Mouse (Mus musculus) kidney, postnatal 0 days (tissue): ENCODE data around the gene Mrrf. TPM values are rescaled to one million over a fixed set of nuclear protein-coding genes. Genes with fewer than 3 reads are reported as not detected.
"Not testable (repeated sequence)": the region's sequence is repeated elsewhere in the genome, so short reads cannot be mapped to it uniquely, and the experiment has no call there.

Experiments
- ATAC-seq: fragments of 200-750 bp; cut with Nextera tagmentation; replicated peaks from 2 replicates; pipeline ENCODE4 v1.8.0; 2017; ENCODE audit warnings: low read depth, moderate number of reproducible peaks, moderate TSS enrichment, moderate library complexity; ENCODE audit not compliant: low FRiP score
- DNase-seq: peaks from one replicate; pipeline ENCODE4 v3.0.0-alpha.2; 2016; ENCODE audit warnings: low spot score
- H3K27ac ChIP-seq: fragments of 300-500 bp; sonication (generic); 2 replicates; pipeline ENCODE4 v1.5.1; 2014; ENCODE audit warnings: mild to moderate bottlenecking
- H3K27me3 ChIP-seq: fragments of 300-500 bp; sonication (generic); 2 replicates; pipeline ENCODE4 v1.6.1; 2014; ENCODE audit warnings: low read length, mixed read lengths; ENCODE audit not compliant: insufficient read depth
- H3K36me3 ChIP-seq: fragments of 300-500 bp; sonication (generic); 2 replicates; pipeline ENCODE4 v1.6.1; 2014; ENCODE audit warnings: low read length, mixed read lengths; ENCODE audit not compliant: insufficient read depth
- H3K4me1 ChIP-seq: fragments of 300-500 bp; sonication (generic); replicated peaks from 2 replicates; pipeline ENCODE4 v1.6.1; 2014; ENCODE audit warnings: antibody characterized with exemption, low read length, mixed read lengths; ENCODE audit not compliant: insufficient read depth
- H3K4me2 ChIP-seq: fragments of 300-500 bp; sonication (generic); 2 replicates; pipeline ENCODE4 v1.6.1; 2014; ENCODE audit warnings: mild to moderate bottlenecking, low read length, moderate library complexity, mixed read lengths
- H3K4me3 ChIP-seq: fragments of 300-500 bp; sonication (generic); replicated peaks from 2 replicates; pipeline ENCODE4 v1.5.1; 2014; ENCODE audit warnings: low read depth, low read length
- H3K9ac ChIP-seq: fragments of 300-500 bp; sonication (generic); 2 replicates; pipeline ENCODE4 v1.6.1; 2014; ENCODE audit warnings: low read depth, low read length
- H3K9me3 ChIP-seq: fragments of 300-500 bp; sonication (generic); replicated peaks from 2 replicates; pipeline ENCODE4 v1.6.1; 2016; ENCODE audit warnings: low read length, inconsistent platforms, mixed read lengths
- CTCF ChIP-seq: IDR thresholded peaks from 2 replicates; pipeline ENCODE4 v1.5.1; 2016; ENCODE audit warnings: antibody characterized with exemption, low read depth, mild to moderate bottlenecking, moderate library complexity
- WGBS: fragments of 180-500 bp; shearing (Covaris S2); extraction: QIAGEN DNeasy Blood & Tissue Kit; methylation state at CpG from one replicate; pipeline ENCODE4 v1.1.7; 2014; 5-methylcytosine and 5-hydroxymethylcytosine counted together
- polyA plus RNA-seq: library from polyadenylated mRNA; unstranded; fragments of >200 nt; fragmentation: Nextera tagmentation; extraction: Ambion mirVana; gene quantifications from 2 replicates; pipeline ENCODE4 v1.2.1, GENCODE M21; 2015

The Mrrf gene
- polyA plus RNA-seq, 1 experiment from 2014 or later = 25.4 TPM

- H3K4me3 ChIP-seq = no peak overlapping the region
- no peak for DNase-seq
- no peak for TF ChIP-seq CTCF
- H3K27ac ChIP-seq = no peak overlapping the region
- no peak for ATAC-seq
- no peak overlapping the region for H3K4me2 ChIP-seq
- peaks cover 13% of the 10 kb centered on the region; the same call in 1 of the 2 replicates for H3K36me3 ChIP-seq
- no peaks in the 10 kb centered on the region for H3K27me3 ChIP-seq
- H3K4me1 ChIP-seq = no peaks in the 10 kb centered on the region
- H3K9me3 ChIP-seq = no peaks in the 10 kb centered on the region
- 87% methylated on average over 4 of the region's 4 CpGs for WGBS
- H3K9ac ChIP-seq = no peak overlapping the region
Observed at GRCm38 (mm10) chr2:36159336-36159735, 23.1 kb downstream of the Mrrf start.

GRCm38 (mm10) chr2:36167990-36168618 is 31.9 kb downstream of the Mrrf start:
- H3K4me1 ChIP-seq = no peaks in the 10 kb centered on the region

GRCm38 (mm10) chr2:36169176-36169575 is 33.0 kb downstream of the Mrrf start:
- Histone ChIP-seq H3K4me1 (no peaks in the 10 kb centered on the region), H3K9ac (no peak overlapping the region), H3K4me2 (no peak overlapping the region), H3K27me3 (no peaks in the 10 kb centered on the region), H3K4me3 (no peak overlapping the region), H3K9me3 (no peaks in the 10 kb centered on the region), H3K36me3 (0 out of 2 replicates have a peak, but pooled peaks cover 9% of the 10 kb centered on the region), H3K27ac (no peak overlapping the region)
- no peak for TF ChIP-seq CTCF
- no peak for ATAC-seq
- WGBS = 75% methylated on average over 4 of the region's 4 CpGs
- DNase-seq = no peak

More at GRCm38 (mm10) chr2:36167990-36168618, 31.9 kb downstream of the Mrrf start:
- 53% methylated on average over 1 of the region's 1 CpGs for WGBS
- no peak overlapping the region for H3K4me2 ChIP-seq
- H3K36me3 ChIP-seq = 0 out of 2 replicates have a peak, but pooled peaks cover 9% of the 10 kb centered on the region
- H3K27ac ChIP-seq = no peak overlapping the region
- TF ChIP-seq CTCF = no peak
- no peak overlapping the region for H3K4me3 ChIP-seq
- no peaks in the 10 kb centered on the region for H3K27me3 ChIP-seq
- H3K9ac ChIP-seq = no peak overlapping the region
- DNase-seq (no peak), ATAC-seq (no peak)
- no peaks in the 10 kb centered on the region for H3K9me3 ChIP-seq

DNA sequence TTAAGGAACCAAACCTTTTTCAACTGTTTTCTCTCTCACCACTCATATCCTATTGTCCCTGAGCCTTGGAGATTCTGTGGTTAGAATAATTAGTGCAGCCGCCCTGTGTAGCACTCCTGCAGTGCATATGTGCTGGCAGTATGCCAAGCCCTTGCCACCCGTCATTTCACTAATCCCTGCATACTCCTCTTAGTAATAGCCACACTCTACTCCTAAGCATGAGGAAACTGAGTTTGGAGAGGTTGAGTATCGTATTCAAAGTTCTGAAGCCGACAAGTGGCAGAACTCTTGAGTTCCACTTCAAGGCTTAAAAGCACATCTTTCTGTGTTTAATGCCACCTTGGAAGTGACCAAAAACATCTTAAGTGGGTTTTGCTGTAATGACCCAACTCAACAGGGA is 35.9 kb downstream of the Mrrf start:
- no peak for TF ChIP-seq CTCF
- DNase-seq (no peak), ATAC-seq (no peak)
- H3K9ac ChIP-seq = no peak overlapping the region
- no peaks in the 10 kb centered on the region for H3K9me3 ChIP-seq
- no peaks in the 10 kb centered on the region for H3K27me3 ChIP-seq
- H3K36me3 ChIP-seq = 0 out of 2 replicates have a peak, but pooled peaks cover 9% of the 10 kb centered on the region
- H3K4me3 ChIP-seq = no peak overlapping the region
- no peaks in the 10 kb centered on the region for H3K4me1 ChIP-seq
- WGBS = 69% methylated on average over 4 of the region's 4 CpGs
- H3K27ac ChIP-seq = no peak overlapping the region
- H3K4me2 ChIP-seq = no peak overlapping the region

GRCm38 (mm10) chr2:36172574-36172973 is 36.4 kb downstream of the Mrrf start:
- TF ChIP-seq CTCF = no peak
- WGBS = 68% methylated on average over 3 of the region's 3 CpGs
- H3K4me2 ChIP-seq = no peak overlapping the region
- H3K36me3 ChIP-seq = 0 out of 2 replicates have a peak, but pooled peaks cover 9% of the 10 kb centered on the region
- peak; percentile 8 for DNase-seq
- H3K27me3 ChIP-seq = no peaks in the 10 kb centered on the region
- H3K9me3 ChIP-seq = no peaks in the 10 kb centered on the region
- 0 out of 2 replicates have a peak overlapping the region, but pooled peaks have one; percentile 2 for H3K27ac ChIP-seq
- no peak overlapping the region for H3K4me3 ChIP-seq
- no peak for ATAC-seq
- no peaks in the 10 kb centered on the region for H3K4me1 ChIP-seq
- H3K9ac ChIP-seq = no peak overlapping the region

DNA sequence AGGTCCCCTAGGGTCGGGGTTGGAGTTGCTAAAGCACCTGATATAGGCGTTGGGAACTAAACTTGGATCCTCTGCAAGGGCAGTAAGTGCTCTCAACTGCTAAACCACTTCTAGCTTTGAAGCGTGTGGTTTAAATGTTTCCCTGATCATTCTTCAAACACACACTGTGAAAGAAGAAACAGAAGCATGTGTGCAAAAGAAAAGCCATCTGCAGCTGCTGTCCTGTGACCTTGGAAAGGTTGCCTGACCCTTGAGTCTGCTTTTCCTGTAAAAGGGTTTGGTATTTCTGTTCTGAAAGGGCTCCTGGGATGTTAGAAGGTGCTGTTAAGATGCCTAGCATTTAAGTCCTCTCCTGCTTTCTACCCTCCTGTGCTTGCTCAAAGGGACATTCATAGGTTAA is 43.3 kb downstream of the Mrrf start:
- Histone ChIP-seq H3K4me2 (no peak overlapping the region), H3K4me3 (no peak overlapping the region), H3K4me1 (no peaks in the 10 kb centered on the region), H3K9ac (no peak overlapping the region), H3K36me3 (0 out of 2 replicates have a peak, but pooled peaks cover 5% of the 10 kb centered on the region), H3K27ac (no peak overlapping the region), H3K27me3 (no peaks in the 10 kb centered on the region), H3K9me3 (no peaks in the 10 kb centered on the region)
- WGBS = 72% methylated on average over 3 of the region's 3 CpGs
- ATAC-seq (no peak), DNase-seq (no peak)
- no peak for TF ChIP-seq CTCF

GRCm38 (mm10) chr2:36181587-36182368 is 45.6 kb downstream of the Mrrf start:
- not testable (repeated sequence) for H3K27ac ChIP-seq, H3K4me3 ChIP-seq, ATAC-seq, H3K4me2 ChIP-seq, H3K36me3 ChIP-seq, H3K9me3 ChIP-seq, H3K4me1 ChIP-seq, DNase-seq, H3K9ac ChIP-seq, H3K27me3 ChIP-seq
- 90% methylated on average over 4 of the region's 4 CpGs for WGBS
